Mouse (Mus musculus) forebrain, embryonic 12.5 days (tissue): ENCODE measurements around the gene Scube2. TPM values are rescaled to one million over a fixed set of nuclear protein-coding genes. Genes with fewer than 3 reads are reported as not detected.

Experiments used
- ATAC-seq: fragments of 200-750 bp; cut with Nextera tagmentation; 2 replicates; pipeline ENCODE4 v1.8.0; 2017; ENCODE audit warnings: moderate TSS enrichment; ENCODE audit not compliant: low FRiP score
- H3K27ac ChIP-seq: fragments of 300-500 bp; sonication (generic); 2 replicates; pipeline ENCODE4 v1.5.1; 2016; ENCODE audit warnings: mild to moderate bottlenecking
- H3K27me3 ChIP-seq: fragments of 300-500 bp; sonication (generic); 2 replicates; pipeline ENCODE4 v1.6.1; 2016; ENCODE audit warnings: mild to moderate bottlenecking
- H3K36me3 ChIP-seq: fragments of 300-500 bp; sonication (generic); replicated peaks from 2 replicates; pipeline ENCODE4 v1.6.1; 2016; ENCODE audit warnings: mild to moderate bottlenecking
- H3K4me1 ChIP-seq: fragments of 300-500 bp; sonication (generic); 2 replicates; pipeline ENCODE4 v1.6.1; 2016
- H3K4me2 ChIP-seq: fragments of 300-500 bp; sonication (generic); 2 replicates; pipeline ENCODE4 v1.6.1; 2016; ENCODE audit warnings: mild to moderate bottlenecking, moderate library complexity
- H3K4me3 ChIP-seq: fragments of 300-500 bp; sonication (generic); replicated peaks from 2 replicates; pipeline ENCODE4 v1.5.1; 2016; ENCODE audit warnings: mild to moderate bottlenecking
- H3K9ac ChIP-seq: fragments of 300-500 bp; sonication (generic); 2 replicates; pipeline ENCODE4 v1.6.1; 2016; ENCODE audit warnings: mild to moderate bottlenecking
- H3K9me3 ChIP-seq: fragments of 300-500 bp; sonication (generic); 2 replicates; pipeline ENCODE4 v1.6.1; 2016
- WGBS: fragments of 180-500 bp; shearing (Covaris S2); methylation state at CpG from one replicate; pipeline ENCODE4 v1.1.7; 2016; 5-methylcytosine and 5-hydroxymethylcytosine counted together
- polyA plus RNA-seq: library from polyadenylated mRNA; unstranded; fragments of >200 nt; fragmentation: Nextera tagmentation; extraction: Ambion mirVana; gene quantifications from 2 replicates; pipeline ENCODE4 v1.2.1, GENCODE M21; 2016

Gene Scube2
- polyA plus RNA-seq, 1 experiment from 2014 or later: 1.5 TPM

- Histone ChIP-seq H3K4me2 (no peak overlapping the region; the same call in 1 of the 2 replicates), H3K4me1 (peaks cover 24% of the 10 kb centered on the region), H3K9ac (no peak overlapping the region), H3K4me3 (no peak overlapping the region), H3K36me3 (no peaks in the 10 kb centered on the region), H3K27me3 (peaks cover 25% of the 10 kb centered on the region), H3K9me3 (no peaks in the 10 kb centered on the region), H3K27ac (no peak overlapping the region)
- WGBS: 30% methylated on average over 11 of the region's 11 CpGs
- peak; percentile 41; the same call in 1 of the 2 replicates for ATAC-seq
These were observed 16.4 kb downstream of the Scube2 start for GRCm38 (mm10) chr7:109848867-109849733.

GRCm38 (mm10) chr7:109844100-109844499 lies 21.4 kb downstream of the Scube2 start:
- Histone ChIP-seq H3K4me1 (peaks cover 3% of the 10 kb centered on the region), H3K9ac (no peak overlapping the region), H3K36me3 (no peaks in the 10 kb centered on the region), H3K4me3 (no peak overlapping the region), H3K4me2 (no peak overlapping the region), H3K27me3 (peaks cover 10% of the 10 kb centered on the region; the same call in 1 of the 2 replicates), H3K9me3 (no peaks in the 10 kb centered on the region), H3K27ac (no peak overlapping the region)
- no peak for ATAC-seq
- WGBS: 83% methylated on average over 6 of the region's 6 CpGs

- Histone ChIP-seq H3K9ac (no peak overlapping the region), H3K4me3 (no peak overlapping the region), H3K36me3 (no peaks in the 10 kb centered on the region), H3K27me3 (peaks cover 3% of the 10 kb centered on the region; the same call in 1 of the 2 replicates), H3K27ac (no peak overlapping the region), H3K4me2 (no peak overlapping the region), H3K9me3 (no peaks in the 10 kb centered on the region), H3K4me1 (0 out of 2 replicates have a peak, but pooled peaks cover 3% of the 10 kb centered on the region)
- ATAC-seq: no peak
- WGBS: 90% methylated on average over 13 of the region's 13 CpGs
These were observed 23.7 kb downstream of the Scube2 start for GRCm38 (mm10) chr7:109841618-109842418.

- WGBS: 67% methylated on average over 6 of the region's 6 CpGs
- ATAC-seq: no peak
- H3K36me3 ChIP-seq: no peaks in the 10 kb centered on the region
- H3K9me3 ChIP-seq: no peaks in the 10 kb centered on the region
- no peak overlapping the region for H3K4me2 ChIP-seq
- no peak overlapping the region for H3K27ac ChIP-seq
- no peak overlapping the region for H3K4me3 ChIP-seq
- peaks cover 3% of the 10 kb centered on the region; the same call in 1 of the 2 replicates for H3K27me3 ChIP-seq
- no peak overlapping the region for H3K9ac ChIP-seq
- 0 out of 2 replicates have a peak, but pooled peaks cover 3% of the 10 kb centered on the region for H3K4me1 ChIP-seq
These were observed 24.4 kb downstream of the Scube2 start for GRCm38 (mm10) chr7:109841031-109841430.

- ATAC-seq: no peak
- 71% methylated on average over 3 of the region's 3 CpGs for WGBS
- Histone ChIP-seq H3K4me1 (0 out of 2 replicates have a peak, but pooled peaks cover 3% of the 10 kb centered on the region), H3K27me3 (peaks cover 9% of the 10 kb centered on the region; the same call in 1 of the 2 replicates), H3K27ac (no peak overlapping the region), H3K36me3 (no peaks in the 10 kb centered on the region), H3K9me3 (no peaks in the 10 kb centered on the region), H3K4me3 (no peak overlapping the region), H3K4me2 (no peak overlapping the region), H3K9ac (no peak overlapping the region)
These were observed 26.9 kb downstream of the Scube2 start for GRCm38 (mm10) chr7:109838613-109839012.

- 0 out of 2 replicates have a peak, but pooled peaks cover 3% of the 10 kb centered on the region for H3K4me1 ChIP-seq
- WGBS: 56% methylated on average over 6 of the region's 6 CpGs
- ATAC-seq: no peak
- H3K27ac ChIP-seq: no peak overlapping the region
- H3K36me3 ChIP-seq: no peaks in the 10 kb centered on the region
- H3K27me3 ChIP-seq: peaks cover 9% of the 10 kb centered on the region; the same call in 1 of the 2 replicates
- no peak overlapping the region for H3K4me2 ChIP-seq
- H3K9ac ChIP-seq: no peak overlapping the region
- no peaks in the 10 kb centered on the region for H3K9me3 ChIP-seq
- no peak overlapping the region for H3K4me3 ChIP-seq
These were observed 27.8 kb downstream of the Scube2 start for GRCm38 (mm10) chr7:109837651-109838050.

- H3K9ac ChIP-seq: no peak overlapping the region
- H3K36me3 ChIP-seq: no peaks in the 10 kb centered on the region
- no peaks in the 10 kb centered on the region for H3K9me3 ChIP-seq
- 71% methylated on average over 6 of the region's 6 CpGs for WGBS
- no peak for ATAC-seq
- H3K4me2 ChIP-seq: no peak overlapping the region
- H3K27me3 ChIP-seq: peaks cover 16% of the 10 kb centered on the region; the same call in 1 of the 2 replicates
- H3K4me3 ChIP-seq: no peak overlapping the region
- no peak overlapping the region for H3K27ac ChIP-seq
- H3K4me1 ChIP-seq: 0 out of 2 replicates have a peak, but pooled peaks cover 3% of the 10 kb centered on the region
These were observed 30.6 kb downstream of the Scube2 start for GRCm38 (mm10) chr7:109834894-109835293.

GRCm38 (mm10) chr7:109831376-109831775 lies 34.1 kb downstream of the Scube2 start:
- no peak overlapping the region for H3K9ac ChIP-seq
- no peak overlapping the region for H3K4me2 ChIP-seq
- H3K27me3 ChIP-seq: peaks cover 19% of the 10 kb centered on the region
- 85% methylated on average over 2 of the region's 2 CpGs for WGBS
- no peaks in the 10 kb centered on the region for H3K9me3 ChIP-seq
- H3K4me1 ChIP-seq: no peaks in the 10 kb centered on the region
- H3K27ac ChIP-seq: no peak overlapping the region
- H3K4me3 ChIP-seq: no peak overlapping the region
- ATAC-seq: no peak
- H3K36me3 ChIP-seq: no peaks in the 10 kb centered on the region

- Histone ChIP-seq H3K36me3 (no peaks in the 10 kb centered on the region), H3K4me2 (no peak overlapping the region), H3K27me3 (peaks cover 44% of the 10 kb centered on the region), H3K9me3 (no peaks in the 10 kb centered on the region), H3K4me3 (no peak overlapping the region), H3K27ac (no peak overlapping the region), H3K4me1 (no peaks in the 10 kb centered on the region), H3K9ac (no peak overlapping the region)
- ATAC-seq: no peak
- 93% methylated on average over 8 of the region's 8 CpGs for WGBS
These were observed 38.6 kb downstream of the Scube2 start for GRCm38 (mm10) chr7:109826911-109827310.

- no peak overlapping the region for H3K9ac ChIP-seq
- no peak overlapping the region for H3K4me2 ChIP-seq
- H3K36me3 ChIP-seq: no peaks in the 10 kb centered on the region
- H3K27ac ChIP-seq: no peak overlapping the region
- no peaks in the 10 kb centered on the region for H3K9me3 ChIP-seq
- H3K4me1 ChIP-seq: no peaks in the 10 kb centered on the region
- 89% methylated on average over 14 of the region's 14 CpGs for WGBS
- H3K27me3 ChIP-seq: peaks cover 42% of the 10 kb centered on the region
- no peak for ATAC-seq
- no peak overlapping the region for H3K4me3 ChIP-seq
These were observed 40.2 kb downstream of the Scube2 start for GRCm38 (mm10) chr7:109825293-109825692.

GRCm38 (mm10) chr7:109818600-109818999 lies 46.9 kb downstream of the Scube2 start:
- no peak overlapping the region for H3K4me3 ChIP-seq
- no peak overlapping the region for H3K4me2 ChIP-seq
- no peak overlapping the region for H3K27ac ChIP-seq
- H3K27me3 ChIP-seq: peaks cover 75% of the 10 kb centered on the region
- no peak for ATAC-seq
- peaks cover 11% of the 10 kb centered on the region for H3K4me1 ChIP-seq
- WGBS: 91% methylated on average over 4 of the region's 4 CpGs
- no peaks in the 10 kb centered on the region for H3K36me3 ChIP-seq
- no peaks in the 10 kb centered on the region for H3K9me3 ChIP-seq
- H3K9ac ChIP-seq: no peak overlapping the region

- peaks cover 75% of the 10 kb centered on the region for H3K27me3 ChIP-seq
- no peak overlapping the region for H3K27ac ChIP-seq
- peaks cover 18% of the 10 kb centered on the region for H3K4me1 ChIP-seq
- H3K9me3 ChIP-seq: no peaks in the 10 kb centered on the region
- no peaks in the 10 kb centered on the region for H3K36me3 ChIP-seq
- no peak overlapping the region for H3K4me3 ChIP-seq
- no peak overlapping the region for H3K4me2 ChIP-seq
- no peak for ATAC-seq
- no peak overlapping the region for H3K9ac ChIP-seq
These were observed 47.5 kb downstream of the Scube2 start for GRCm38 (mm10) chr7:109817954-109818353.
